Mouse (Mus musculus): ENCODE results near the gene P2ry10. TPM values are rescaled to one million over a fixed set of nuclear protein-coding genes. Genes with fewer than 3 reads are reported as not detected.
"Not testable (repeated sequence)": the region's sequence is repeated elsewhere in the genome, so short reads cannot be mapped to it uniquely, and the experiment has no call there.

P2ry10 gene
- not detected for total RNA-seq (2021)
- long read RNA-seq, experiment 1 = 0 reads
- long read RNA-seq, experiment 2 = 0 reads

- intact Hi-C loops (cut with DNase I) = no loop called here
- DNase-seq (ENCODE audit: low spot score in 2 of 2) = no peak
Measured at GRCm38 (mm10) chrX:107088177-107088576, at the start of gene P2ry10. P2ry10 (plus strand) TSS chrX:107088492.

DNA sequence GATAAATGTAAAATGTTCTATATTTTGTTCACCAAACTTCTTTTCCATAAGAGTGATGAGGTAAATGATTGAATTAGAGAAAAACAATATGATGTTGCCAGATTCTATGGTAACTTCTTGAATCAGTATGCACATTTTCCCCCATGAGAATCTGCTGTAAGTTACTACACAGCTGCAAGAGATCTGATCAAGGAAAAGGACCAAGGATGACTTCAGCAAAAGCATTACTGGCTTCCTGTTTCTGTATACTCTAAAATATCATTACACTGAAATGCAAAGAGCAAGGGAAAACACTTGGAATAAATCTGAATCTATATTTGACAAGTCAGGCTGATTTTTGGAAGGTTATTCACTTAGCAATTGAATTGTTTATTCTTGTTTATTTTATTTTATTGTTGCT is 49.1 kb upstream of the P2ry10 start:
- DNase-seq (ENCODE audit: low spot score in 2 of 2) = no peak
- intact Hi-C loops (cut with DNase I) = no loop called here

- DNase-seq (ENCODE audit: low spot score in 2 of 2) = no peak
- intact Hi-C loops (cut with DNase I) = no loop called here
Measured at GRCm38 (mm10) chrX:107039635-107040034, 48.7 kb upstream of the P2ry10 start.

- intact Hi-C loops (cut with DNase I) = no loop called here
- DNase-seq (ENCODE audit: low spot score in 2 of 2) = no peak
Measured at GRCm38 (mm10) chrX:107042367-107042766, 45.9 kb upstream of the P2ry10 start.

DNA sequence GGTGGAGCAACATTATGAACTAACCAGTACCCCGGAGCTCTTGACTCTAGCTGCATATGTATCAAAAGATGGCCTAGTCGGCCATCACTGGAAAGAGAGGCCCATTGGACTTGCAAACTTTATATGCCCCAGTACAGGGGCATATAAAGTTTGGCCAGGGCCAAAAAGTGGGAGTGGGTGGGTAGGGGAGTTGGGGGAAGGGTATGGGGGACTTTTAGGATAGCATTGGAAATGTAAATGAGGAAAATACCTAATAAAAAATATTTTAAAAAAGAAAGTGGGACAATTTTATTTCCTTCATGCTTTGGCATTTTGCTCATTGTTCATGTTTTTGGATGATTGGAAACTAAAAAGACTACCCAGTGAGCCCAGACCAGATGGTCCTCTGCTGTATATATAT is 4.9 kb upstream of the P2ry10 start:
- DNase-seq (ENCODE audit: low spot score in 2 of 2); intact Hi-C loops (cut with DNase I): not testable (repeated sequence)

GRCm38 (mm10) chrX:107084320-107084719 is 4.0 kb upstream of the P2ry10 start:
- intact Hi-C loops (cut with DNase I) = no loop called here
- no peak for DNase-seq (ENCODE audit: low spot score in 2 of 2)

GRCm38 (mm10) chrX:107089131-107089530 is 839 bp downstream of the P2ry10 start:
- intact Hi-C loops (cut with DNase I) = no loop called here
- no peak for DNase-seq (ENCODE audit: low spot score in 2 of 2)

GRCm38 (mm10) chrX:107089930-107090329 is 1.6 kb downstream of the P2ry10 start:
- no peak for DNase-seq (ENCODE audit: low spot score in 2 of 2)

DNA sequence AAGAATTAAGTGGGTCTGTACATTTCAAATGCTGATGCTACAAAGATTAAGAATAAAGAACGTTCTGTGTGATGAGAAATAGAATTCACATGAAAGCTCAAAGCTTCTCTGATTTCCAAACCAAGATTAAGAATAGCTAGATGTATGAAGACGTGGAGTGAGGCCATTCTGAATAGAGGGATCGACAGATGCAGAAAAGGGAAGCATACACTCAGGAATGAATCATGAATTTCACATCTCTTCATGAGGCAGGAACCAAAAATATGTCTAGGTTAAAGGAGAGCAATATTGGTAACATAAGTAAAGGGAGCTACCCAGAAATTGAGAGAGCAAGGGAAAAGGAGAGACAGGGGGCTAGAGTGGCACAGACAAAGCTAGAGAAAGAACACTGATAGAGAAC is 7.3 kb downstream of the P2ry10 start:
- intact Hi-C loops (cut with DNase I) = no loop called here
- DNase-seq (ENCODE audit: low spot score in 2 of 2) = no peak

More at GRCm38 (mm10) chrX:107089930-107090329, 1.6 kb downstream of the P2ry10 start:
- intact Hi-C loops (cut with DNase I) = no loop called here

DNA sequence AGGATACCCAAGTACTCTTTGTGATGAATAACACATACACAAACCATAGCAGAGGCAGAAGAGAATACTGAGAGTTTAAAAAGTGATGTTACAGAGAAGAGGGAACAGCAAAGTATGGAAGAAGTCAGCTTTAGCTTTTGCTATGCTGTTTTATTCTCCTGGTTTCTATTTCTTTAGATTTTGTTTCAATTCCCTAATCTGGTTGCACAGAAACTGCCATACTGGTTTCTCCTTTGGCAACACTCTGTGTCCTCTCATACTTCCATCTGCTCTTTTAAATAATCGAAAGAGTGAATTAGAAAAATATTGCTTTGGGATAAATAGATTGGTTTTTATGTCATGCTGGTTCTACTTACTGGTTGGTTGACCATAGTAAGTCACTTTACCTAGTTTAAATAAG is 28.0 kb downstream of the P2ry10 start:
- no peak for DNase-seq (ENCODE audit: low spot score in 2 of 2)
- intact Hi-C loops (cut with DNase I) = no loop called here

- DNase-seq (ENCODE audit: low spot score in 2 of 2) = no peak
- intact Hi-C loops (cut with DNase I) = no loop called here
Measured at GRCm38 (mm10) chrX:107116987-107117386, 28.7 kb downstream of the P2ry10 start.

DNA sequence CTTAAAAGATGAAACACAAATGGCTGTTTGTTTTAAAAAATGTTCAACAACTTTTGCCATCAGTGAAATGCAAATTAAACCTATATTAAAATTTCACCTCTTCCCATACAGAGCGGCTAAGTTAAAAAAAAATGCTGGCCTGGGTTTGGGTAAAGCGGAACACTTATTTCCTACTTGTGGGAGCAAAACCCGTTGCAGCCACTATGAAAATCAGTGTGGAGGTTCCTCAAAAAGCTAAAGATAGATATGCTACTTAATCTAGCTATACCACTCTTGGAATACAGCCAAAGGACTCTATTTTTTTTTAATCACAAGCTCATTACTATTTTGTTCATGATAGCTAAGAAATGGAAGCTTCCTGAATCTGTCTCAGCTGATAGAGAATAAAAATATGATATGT is 54.9 kb downstream of the P2ry10 start:
- intact Hi-C loops (cut with DNase I) = no loop called here
- DNase-seq (ENCODE audit: low spot score in 2 of 2) = no peak

GRCm38 (mm10) chrX:107143930-107144329 is 55.6 kb downstream of the P2ry10 start:
- intact Hi-C loops (cut with DNase I) = no loop called here
- DNase-seq (ENCODE audit: low spot score in 2 of 2) = no peak

- intact Hi-C loops (cut with DNase I) = no loop called here
- no peak for DNase-seq (ENCODE audit: low spot score in 2 of 2)
Measured at GRCm38 (mm10) chrX:107148681-107149080, 60.4 kb downstream of the P2ry10 start, which contains the start of gene P2ry10b. P2ry10b (plus strand) TSS chrX:107148927.

DNA sequence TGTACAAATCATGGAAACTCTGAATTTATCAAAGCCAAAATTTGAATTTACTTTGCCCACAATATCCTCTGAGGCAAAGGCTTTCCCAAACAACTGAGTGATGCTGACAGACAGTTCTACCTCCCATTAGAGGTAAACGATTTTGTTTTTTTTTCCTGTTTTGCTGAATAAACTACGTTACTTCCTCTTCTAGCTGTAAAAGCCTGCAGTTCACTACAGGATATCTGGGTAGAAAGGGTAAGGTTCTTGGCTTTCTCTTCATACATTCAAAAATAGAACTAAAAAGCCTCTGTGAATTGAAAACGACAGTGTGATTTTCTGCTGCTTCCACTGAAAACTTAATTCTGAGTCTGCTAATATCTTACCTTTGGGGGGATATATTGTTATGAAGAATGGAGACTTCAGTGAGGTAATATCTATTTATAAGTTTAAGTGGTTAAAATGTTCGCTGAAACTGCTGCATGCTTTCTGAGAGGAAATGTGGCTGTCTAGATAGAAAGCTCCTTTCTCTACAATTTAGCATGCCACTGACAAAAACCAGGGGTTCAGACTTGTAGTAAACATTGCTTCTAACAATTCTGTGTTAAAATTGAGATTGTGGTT is 61.2 kb downstream of the P2ry10 start:
- intact Hi-C loops (cut with DNase I) = no loop called here
- DNase-seq (ENCODE audit: low spot score in 2 of 2) = no peak

DNA sequence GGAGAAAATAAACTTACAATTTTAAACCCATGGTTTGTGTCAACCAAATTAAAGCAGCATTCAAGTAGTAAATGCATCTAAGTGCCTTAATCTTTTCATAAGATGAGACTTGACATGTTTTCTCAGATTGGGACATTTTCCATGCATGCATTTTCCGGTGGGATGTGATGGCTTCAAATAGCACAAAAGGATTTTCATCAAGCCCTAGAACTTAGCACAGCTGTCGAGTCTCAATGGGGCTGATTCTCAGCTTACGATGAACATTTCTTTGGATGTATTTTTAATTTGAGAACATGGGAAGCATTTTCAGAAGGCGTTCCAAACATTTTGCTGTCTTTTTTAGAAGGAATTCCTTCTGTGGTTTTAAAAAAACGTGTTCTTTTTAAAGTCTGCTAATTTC is 61.7 kb downstream of the P2ry10 start:
- intact Hi-C loops (cut with DNase I) = no loop called here
- DNase-seq (ENCODE audit: low spot score in 2 of 2) = peak; percentile 3 to 15

DNA sequence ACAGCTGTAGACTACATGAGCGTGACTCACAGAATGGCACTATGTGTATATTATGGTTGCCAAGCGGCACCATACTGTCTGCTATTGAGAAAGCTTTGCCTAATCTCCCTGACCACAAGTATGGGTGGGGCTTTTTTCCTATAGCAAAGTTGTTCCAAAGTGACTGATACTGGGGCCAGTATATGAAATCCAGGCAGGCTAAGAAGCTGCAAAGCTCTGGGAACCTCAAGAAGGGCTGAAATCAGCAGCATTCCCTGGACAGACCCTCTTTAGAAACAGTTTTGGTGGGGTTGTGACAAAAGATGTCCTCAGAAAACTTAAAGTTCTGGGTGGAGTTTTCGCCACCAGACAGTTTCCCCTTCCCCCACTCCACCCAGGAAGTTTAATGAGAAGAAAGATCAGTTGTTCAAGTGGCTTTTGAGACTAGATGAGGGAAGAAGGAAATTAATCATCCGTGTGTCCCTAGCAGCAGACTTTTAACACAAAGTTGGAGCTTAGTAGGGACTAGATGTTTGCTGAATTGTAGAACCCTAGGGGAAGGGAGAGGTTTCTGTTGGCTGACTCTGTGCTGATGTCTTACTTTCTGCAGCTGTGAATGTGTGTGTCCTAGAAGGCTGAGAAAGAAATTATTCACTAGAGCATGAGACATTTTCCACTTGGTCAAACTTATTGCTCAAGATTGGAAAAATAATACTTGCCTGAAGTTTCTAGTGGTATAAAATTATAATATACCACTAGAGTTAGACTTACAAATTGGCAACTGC is 62.6 kb downstream of the P2ry10 start:
- intact Hi-C loops (cut with DNase I) = no loop called here
- DNase-seq (ENCODE audit: low spot score in 2 of 2) = peak in 1 of 2 experiments; percentile 2
